Mouse (Mus musculus) spleen, postnatal 4 days (tissue): ENCODE results near the gene Tprkb.
"Not testable (repeated sequence)": the region's sequence is repeated elsewhere in the genome, so short reads cannot be mapped to it uniquely, and the experiment has no call there.

Source experiments
- DNase-seq, 2 experiments: peaks; one replicate each; pipeline ENCODE4 v3.0.0; 2022; ENCODE audit warnings: low spot score in 2 of 2

Gene Tprkb

GRCm38 (mm10) chr6:85915539-85916513 is 4.2 kb downstream of the Tprkb start, which contains the start of gene Nat8f1:
Gene Nat8f1, minus strand, starts transcription at chr6:85915687.
- DNase-seq, result peak; percentile 83 to 90

- DNase-seq, result no peak
Observed at GRCm38 (mm10) chr6:85916596-85916995, 4.9 kb downstream of the Tprkb start.

GRCm38 (mm10) chr6:85918341-85918740 is 6.7 kb downstream of the Tprkb start:
- not testable (repeated sequence) for DNase-seq

GRCm38 (mm10) chr6:85919401-85919800 is 7.7 kb downstream of the Tprkb start:
- no peak for DNase-seq

GRCm38 (mm10) chr6:85923643-85924042 is 12.0 kb downstream of the Tprkb start:
- no peak for DNase-seq

GRCm38 (mm10) chr6:85926709-85927108 is 15.0 kb downstream of the Tprkb start:
- no peak for DNase-seq

- DNase-seq, result no peak
Observed at GRCm38 (mm10) chr6:85927476-85928464, 16.1 kb downstream of the Tprkb start.

GRCm38 (mm10) chr6:85929312-85929711 is 17.6 kb downstream of the Tprkb start:
- no peak for DNase-seq

- DNase-seq, result no peak
Observed at GRCm38 (mm10) chr6:85934047-85934446, 22.4 kb downstream of the Tprkb start.

- DNase-seq, result no peak
Observed at GRCm38 (mm10) chr6:85935646-85936045, 24.0 kb downstream of the Tprkb start.

- peak; percentile 86 to 93 for DNase-seq
Observed at GRCm38 (mm10) chr6:85936508-85937465, 25.1 kb downstream of the Tprkb start.

GRCm38 (mm10) chr6:85938701-85939100 is 27.0 kb downstream of the Tprkb start:
- no peak for DNase-seq

- DNase-seq, result no peak
Observed at GRCm38 (mm10) chr6:85942469-85942868, 30.8 kb downstream of the Tprkb start.

GRCm38 (mm10) chr6:85948549-85948948 is 36.9 kb downstream of the Tprkb start:
- DNase-seq, result no peak

GRCm38 (mm10) chr6:85957581-85957980 is 45.9 kb downstream of the Tprkb start:
- no peak for DNase-seq

- peak; percentile 93 to 97 for DNase-seq
Observed at GRCm38 (mm10) chr6:85961101-85962091, 49.7 kb downstream of the Tprkb start, which contains the start of gene Dusp11. Gene Dusp11, minus strand, starts transcription at chr6:85961667.

- peak in 1 of 2 experiments; percentile 25 for DNase-seq
Observed at GRCm38 (mm10) chr6:85966081-85966480, 54.4 kb downstream of the Tprkb start.

GRCm38 (mm10) chr6:85966686-85967085 is 55.0 kb downstream of the Tprkb start:
- peak; percentile 56 to 75 for DNase-seq

- no peak for DNase-seq
Observed at GRCm38 (mm10) chr6:85969889-85970288, 58.2 kb downstream of the Tprkb start.
